Mouse (Mus musculus) retina, postnatal 7 days (tissue): Measurements from ENCODE around the gene Megf6.

Experiments
- DNase-seq: peaks from one replicate; pipeline ENCODE4 v3.0.0-alpha.2; 2012; ENCODE audit warnings: low read depth, low spot score

Megf6 gene

DNA sequence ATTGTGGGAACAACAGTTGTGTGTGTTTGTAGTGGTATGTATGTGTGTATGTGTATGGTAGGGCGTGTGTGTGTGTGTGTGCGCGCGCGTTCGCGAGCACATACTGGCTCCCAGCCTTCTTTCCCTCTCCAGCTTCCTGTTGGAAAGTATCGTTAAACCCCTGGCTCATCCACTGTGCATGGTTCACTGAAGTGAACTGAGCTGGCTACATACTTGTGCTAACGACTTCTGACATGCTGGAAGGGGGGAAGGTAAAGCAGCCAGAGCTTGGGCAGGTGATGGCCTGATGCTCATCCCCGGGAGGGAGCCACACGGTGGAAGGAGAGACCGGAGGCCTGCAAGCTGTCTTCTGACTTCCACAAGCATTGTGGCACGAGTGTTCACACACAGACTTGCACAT lies 40.9 kb downstream of the Megf6 start:
- no peak for DNase-seq

DNA sequence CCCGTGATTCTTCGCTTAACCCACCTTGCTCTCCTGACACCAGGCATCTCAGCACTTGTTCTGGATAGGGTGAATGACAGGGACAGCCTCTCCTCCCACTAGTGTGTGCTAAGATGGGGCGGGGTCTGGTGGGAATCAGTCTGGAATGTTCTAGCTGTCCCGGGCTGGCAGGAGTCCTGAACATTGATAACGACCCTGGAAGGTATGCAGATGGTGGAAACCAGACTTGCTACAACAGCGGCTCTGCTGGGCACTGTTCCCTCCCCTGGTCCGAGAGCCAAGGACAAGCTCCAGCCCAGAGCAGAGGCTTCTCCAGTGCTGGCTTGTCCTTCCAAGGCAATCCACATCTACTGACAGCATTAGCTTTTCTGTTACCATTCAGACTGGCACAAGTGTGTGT lies 43.1 kb downstream of the Megf6 start:
- DNase-seq = no peak

GRCm38 (mm10) chr4:154214075-154214474 lies 43.5 kb downstream of the Megf6 start:
- no peak for DNase-seq

DNA sequence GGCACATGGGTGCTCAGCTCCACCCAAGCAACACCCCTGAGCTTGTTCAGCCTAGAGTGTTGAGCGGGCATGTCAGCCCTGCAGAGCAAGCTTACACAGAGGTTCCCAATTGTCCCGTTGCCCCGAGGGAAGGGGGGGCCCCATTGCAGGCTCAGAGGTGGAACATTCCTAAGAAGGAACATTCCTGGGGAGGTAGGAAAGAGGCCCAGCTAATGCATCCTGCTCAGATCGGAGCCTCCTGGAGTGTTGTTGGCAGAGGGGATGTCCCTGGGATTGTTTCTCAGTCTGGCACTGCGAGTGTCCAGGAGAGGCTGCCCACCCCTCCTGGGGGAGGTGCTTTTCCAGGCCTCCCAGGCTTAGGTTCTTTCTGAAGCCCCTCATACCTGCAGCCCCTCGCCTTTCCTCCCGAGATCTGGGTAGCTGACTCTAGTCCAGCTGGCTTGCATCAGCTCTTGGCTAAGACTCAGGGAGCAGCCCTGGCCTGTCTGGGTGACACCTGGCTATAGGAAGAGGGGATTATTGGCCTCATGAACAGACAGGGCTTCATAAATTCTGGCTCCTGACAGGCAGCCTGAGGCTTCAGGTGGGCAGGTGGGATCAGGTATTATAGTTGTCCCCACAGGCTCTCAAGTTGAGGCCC lies 47.3 kb downstream of the Megf6 start:
- DNase-seq = no peak

GRCm38 (mm10) chr4:154222773-154223172 lies 52.2 kb downstream of the Megf6 start:
- no peak for DNase-seq

DNA sequence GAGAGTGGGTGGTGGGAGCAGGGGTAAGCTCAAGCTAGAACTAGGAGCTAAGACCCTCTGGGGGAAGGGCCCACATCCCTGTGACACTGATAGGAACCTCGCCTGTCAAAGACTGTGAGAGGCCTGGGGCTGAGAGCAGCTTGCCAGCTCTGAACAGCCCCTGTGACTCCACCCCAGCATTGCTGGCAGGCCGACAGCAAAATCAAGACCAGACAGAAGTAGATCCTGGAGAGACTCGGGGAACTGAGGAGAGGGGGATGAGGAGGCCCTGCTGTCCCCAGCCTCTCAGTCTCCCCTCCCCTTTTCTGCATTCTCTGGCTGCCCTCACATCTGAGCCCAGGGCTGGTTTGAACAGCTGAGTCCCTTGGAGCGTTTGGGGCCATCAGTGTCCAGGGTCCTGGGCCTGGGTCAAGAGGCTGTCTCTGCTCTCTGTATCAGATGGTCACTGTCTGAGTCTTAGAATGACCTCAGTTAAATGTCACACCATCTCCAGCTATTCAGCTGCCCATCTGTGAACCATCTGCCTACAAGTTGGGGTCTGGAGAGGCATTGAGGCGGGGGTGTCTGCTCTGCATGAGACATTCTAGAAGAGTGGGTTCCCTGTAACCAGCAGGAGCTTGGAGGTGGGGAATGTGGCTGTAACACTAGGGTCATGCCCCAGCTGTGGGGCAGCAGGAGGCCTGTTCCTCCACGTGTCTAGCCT lies 53.9 kb downstream of the Megf6 start:
- DNase-seq = no peak

DNA sequence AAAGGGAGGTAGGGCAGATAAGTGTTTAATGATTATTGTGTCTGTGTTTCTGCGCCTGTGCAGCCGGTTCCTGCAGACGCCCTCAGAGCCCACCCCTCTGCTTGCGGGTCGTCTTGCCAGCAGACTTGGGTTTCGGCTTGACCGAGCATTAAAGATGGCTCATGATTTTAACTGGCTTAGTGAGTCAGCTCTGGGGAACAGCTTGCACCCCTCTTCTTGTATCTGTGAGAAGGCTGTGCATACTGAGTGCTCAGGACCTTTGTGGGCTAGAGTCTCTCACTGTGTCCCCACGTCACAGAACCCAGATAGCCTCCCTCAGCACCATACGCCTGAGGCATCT lies 54.4 kb downstream of the Megf6 start:
- no peak for DNase-seq

DNA sequence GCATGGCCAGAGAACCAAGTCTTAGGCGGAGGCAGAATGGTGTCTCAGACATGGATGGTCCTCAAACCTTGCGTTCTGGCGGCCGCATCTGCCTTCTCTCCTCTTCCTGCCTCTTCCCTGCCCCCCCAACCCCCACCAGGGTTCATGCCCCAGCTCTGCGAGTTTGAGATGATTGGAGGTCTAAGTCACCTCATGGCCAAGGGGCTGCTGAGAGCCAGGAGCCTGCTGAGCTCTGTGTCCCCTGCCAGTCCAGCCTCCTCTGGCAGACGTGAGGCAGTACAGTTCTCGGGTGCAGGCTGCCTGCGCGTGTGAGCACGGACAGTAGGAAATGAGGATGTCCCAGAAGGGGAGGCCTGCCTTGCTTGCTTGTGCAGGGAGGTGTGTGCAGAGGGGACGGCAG lies 56.1 kb downstream of the Megf6 start:
- DNase-seq = no peak

GRCm38 (mm10) chr4:154228336-154228735 lies 57.8 kb downstream of the Megf6 start:
- DNase-seq = no peak

GRCm38 (mm10) chr4:154229569-154229968 lies 59.0 kb downstream of the Megf6 start:
- no peak for DNase-seq

DNA sequence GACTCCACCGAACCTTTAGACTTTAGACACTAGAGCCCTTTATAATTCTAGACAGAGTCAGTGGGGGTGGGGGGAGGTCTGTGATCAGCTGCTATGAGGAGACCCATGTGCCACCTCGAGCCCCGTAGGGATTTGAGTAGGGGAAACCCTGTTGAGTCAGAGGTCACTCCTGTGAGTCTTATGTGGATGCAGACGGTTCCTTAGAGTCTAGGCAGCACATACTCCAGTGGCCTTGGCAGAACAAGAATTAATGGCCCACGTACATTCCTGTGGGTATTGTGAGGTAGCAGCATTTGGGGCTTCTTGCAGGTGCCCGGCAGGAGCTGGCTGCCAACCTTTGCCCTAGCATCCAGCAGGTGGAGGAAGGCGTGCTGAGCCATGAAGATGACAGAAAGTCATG lies 60.9 kb downstream of the Megf6 start:
- no peak for DNase-seq

DNA sequence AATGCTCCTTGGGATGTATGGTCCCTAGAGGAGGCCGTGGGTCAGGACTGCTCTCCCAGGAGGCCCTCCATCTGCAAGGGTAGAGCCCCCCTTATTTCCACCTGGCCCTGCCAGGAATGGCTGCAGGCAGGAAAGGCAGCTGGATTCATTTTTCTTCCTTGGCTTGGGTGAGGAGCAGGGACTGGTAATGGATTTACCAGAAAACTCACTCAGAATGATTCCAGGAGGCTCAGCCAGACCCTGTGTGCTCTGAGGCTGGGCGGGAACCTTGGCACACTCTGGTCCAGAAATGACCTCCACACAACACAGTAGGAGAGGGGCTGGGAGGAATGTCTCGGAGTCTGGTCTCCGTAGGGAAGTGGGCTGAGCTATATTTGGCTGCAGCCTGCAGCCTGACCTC lies 61.8 kb downstream of the Megf6 start:
- DNase-seq = no peak

DNA sequence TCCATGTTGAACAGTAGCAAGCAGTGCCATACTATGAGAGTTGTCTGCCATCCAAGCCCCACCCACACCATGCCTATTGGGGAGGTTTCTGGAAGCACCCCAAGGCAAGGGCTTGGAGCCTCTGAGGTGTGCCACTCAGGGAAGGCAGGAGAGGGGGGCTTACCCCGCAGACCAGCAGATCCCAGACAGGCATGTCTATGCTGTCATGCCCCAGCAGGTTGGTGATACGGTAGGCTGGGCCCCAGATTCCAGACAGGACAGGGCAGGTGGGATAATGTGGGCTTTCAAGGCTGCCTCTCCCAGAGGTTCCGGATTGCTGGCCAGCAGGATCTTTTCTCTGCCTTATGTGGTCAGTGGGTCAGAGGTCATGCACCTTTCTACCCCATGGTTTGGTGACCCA lies 65.5 kb downstream of the Megf6 start:
- no peak for DNase-seq

GRCm38 (mm10) chr4:154236893-154237292 lies 66.4 kb downstream of the Megf6 start:
- DNase-seq = no peak

- DNase-seq = no peak
These were observed 66.8 kb downstream of the Megf6 start for GRCm38 (mm10) chr4:154237306-154237705.

DNA sequence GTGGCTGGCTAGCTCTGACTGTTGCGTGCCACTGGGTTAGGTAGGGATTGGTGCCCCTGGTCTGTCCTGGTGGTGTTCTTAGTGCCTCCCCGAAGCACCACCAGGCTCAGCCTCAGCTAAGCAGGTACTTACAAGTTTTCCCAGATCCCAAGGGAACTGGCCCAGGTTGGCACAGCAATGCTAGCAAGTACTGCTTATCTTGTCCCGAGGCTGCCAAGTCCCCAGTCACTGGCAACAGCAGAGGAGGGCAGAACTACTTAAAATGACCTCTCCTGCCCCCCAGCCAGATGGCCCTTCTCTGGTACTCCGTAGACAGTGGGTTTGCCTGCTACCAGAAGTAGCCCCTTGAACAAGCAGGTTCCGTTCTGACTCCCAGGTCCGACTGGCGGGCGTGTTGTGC lies 68.7 kb downstream of the Megf6 start:
- DNase-seq = no peak

DNA sequence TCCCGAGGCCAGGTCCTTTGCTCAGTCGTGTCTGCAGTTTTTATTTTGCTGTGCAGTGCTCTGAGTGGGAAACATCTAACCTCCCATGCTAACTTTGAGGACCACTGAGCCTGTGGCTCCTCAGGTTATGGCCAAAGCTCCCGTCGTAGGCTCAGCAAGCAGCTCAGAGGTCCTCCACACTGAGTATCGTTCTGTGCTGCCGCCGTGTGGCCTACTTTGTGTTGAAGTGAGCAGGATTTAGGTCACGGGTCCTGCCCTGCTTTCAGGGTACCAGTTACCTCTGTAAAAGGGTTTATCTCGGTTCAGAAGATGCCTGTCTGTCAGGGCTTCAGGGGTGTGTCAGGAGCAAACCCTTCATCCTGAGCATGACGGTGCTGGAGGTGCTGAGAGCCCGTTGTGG lies 70.1 kb downstream of the Megf6 start:
- peak; percentile 20 for DNase-seq

GRCm38 (mm10) chr4:154245342-154245741 lies 74.8 kb downstream of the Megf6 start:
- no peak for DNase-seq

DNA sequence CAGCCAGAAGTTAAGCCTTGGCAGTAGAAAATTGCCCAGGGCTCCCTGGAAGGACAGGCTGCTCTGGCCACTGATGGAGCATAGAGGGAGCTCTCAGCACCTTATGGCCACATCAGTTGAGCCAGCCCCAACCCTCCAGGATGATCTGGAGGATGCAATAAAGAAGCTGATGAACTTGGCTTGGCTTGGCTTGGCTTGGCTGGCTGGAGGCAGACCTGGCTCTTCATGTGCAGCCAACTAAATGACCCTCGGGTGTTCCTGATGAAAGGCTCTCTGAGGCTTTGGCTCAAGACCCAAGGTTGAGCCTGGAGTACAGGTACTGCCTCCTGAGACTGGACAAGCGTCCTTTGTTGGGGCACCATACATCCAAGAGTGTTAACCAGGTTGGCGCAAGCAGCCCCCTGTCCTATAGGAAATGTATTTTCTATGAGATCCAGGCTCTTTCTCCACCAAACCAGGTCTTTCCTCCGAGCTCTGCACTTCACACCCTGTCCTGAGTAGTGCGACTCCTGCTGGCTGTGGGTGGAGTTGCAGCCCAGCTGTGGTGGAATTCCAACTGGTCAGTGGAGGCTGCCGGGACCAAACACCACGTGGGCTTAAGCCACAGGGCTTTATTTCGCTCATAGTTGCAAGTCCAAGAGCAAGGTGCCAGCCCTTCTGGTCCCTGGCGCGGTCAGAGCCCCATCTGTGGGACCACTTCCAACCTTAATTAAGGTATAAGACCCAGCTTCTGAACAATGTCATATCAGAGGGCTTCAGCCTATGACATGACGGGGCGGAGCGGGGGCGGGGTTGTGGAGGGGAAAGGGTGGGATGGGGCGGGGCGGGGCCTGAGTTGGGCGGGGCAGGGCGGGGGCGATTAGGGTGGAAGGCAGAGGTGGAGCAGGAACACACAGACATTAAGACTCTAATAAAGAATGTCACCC lies 75.8 kb downstream of the Megf6 start:
- peak; percentile 82 for DNase-seq

- no peak for DNase-seq
These were observed 76.9 kb downstream of the Megf6 start for GRCm38 (mm10) chr4:154247207-154248091.

GRCm38 (mm10) chr4:154248092-154248805 lies 77.7 kb downstream of the Megf6 start:
- no peak for DNase-seq
